Mouse (Mus musculus) adrenal gland, adult 8-10 months (tissue): ENCODE data around the gene Limk2. TPM values are rescaled to one million over a fixed set of nuclear protein-coding genes. Genes with fewer than 3 reads are reported as not detected.
A peak's percentile ranks its signal among the peaks of the same experiment; 100 is the strongest.

Experiments used
- DNase-seq: peaks from one replicate; pipeline ENCODE4 v3.0.0; 2022
- total RNA-seq, 4 experiments: library from RNA; stranded (reverse); gene quantifications; 2 replicates each; pipeline ENCODE4 v1.2.4; 2022

Limk2 gene
- total RNA-seq, 4 experiments from 2014 or later, result 19.4 to 36.8 (median 32.2) TPM

- no peak for DNase-seq
Measured at GRCm38 (mm10) chr11:3408131-3408996, 625 bp downstream of the Limk2 start.

DNA sequence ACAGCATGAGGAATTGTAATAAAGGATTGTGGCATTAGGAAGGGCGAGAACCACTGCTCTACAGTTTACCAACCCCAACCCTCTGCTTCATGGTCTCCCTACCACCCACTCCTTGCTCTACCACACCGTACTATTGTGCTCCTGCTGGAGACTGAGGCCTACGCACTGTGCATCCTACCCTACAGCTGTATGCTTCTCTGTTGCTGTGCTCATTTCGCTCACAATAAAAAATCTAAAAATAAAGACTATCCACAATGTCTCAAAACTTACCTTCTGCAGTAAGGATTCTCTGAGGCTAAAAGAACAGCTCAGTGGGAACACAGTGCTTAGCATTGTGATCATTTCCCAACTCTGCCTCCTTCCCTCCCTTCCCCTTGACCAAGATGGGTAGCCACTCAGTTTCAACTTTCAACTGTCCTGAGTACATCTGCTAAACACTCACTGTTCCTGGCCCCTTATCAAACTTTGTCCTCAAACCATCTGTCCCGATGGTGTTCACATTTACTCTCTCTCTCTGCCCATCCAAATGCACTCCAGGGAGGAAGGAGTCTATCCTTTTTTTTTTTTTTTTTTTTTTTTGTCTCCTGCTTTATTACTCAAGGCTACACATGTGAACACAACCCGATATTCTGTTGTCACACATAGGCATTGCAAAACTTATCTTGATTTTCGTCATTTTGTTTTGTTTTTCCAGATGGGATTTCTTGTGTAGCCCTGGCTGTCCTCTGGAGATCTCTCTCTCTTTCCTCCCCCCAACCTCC, 4.5 kb downstream of the Limk2 start:
- no peak for DNase-seq

GRCm38 (mm10) chr11:3403024-3403423, 6.0 kb downstream of the Limk2 start:
- no peak for DNase-seq

DNA sequence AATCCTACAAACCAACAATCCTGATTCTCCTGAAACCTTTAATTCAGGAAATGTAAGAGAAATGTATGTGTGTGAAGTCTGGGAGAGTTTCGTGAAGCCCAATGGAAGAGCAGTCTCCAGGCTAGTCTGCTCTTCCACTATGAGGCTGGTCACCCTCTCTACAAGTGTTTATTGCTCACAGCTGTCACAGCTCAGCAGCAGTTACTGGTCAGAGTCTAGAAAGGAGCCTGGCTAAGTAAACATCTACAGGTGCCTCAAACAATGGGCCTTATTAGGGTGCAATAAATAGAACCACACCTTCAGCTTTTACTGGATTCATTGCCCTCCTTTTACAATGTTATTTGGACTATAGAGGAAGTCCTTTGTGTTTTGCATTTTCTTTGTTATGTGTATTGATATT, 10.7 kb downstream of the Limk2 start:
- DNase-seq, result no peak

DNA sequence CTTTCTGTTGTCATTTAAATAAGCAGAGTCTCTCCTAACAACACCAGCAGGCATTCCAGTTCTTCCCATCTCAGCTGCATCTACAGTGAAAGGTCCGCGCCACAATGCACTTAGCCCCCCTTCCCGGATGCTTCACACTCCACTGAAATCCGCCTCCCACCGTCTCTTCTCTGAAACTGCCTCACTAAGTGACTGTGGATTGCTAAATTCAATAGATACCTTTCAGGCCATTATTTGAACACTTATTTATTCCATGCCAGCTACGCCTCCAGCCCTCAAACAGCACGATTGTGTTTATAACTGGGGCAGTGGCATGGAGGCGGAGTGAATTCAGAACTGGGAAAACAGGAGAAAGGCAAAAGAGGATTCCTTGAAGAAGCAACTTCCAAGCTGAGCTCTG, 12.4 kb downstream of the Limk2 start:
- no peak for DNase-seq

DNA sequence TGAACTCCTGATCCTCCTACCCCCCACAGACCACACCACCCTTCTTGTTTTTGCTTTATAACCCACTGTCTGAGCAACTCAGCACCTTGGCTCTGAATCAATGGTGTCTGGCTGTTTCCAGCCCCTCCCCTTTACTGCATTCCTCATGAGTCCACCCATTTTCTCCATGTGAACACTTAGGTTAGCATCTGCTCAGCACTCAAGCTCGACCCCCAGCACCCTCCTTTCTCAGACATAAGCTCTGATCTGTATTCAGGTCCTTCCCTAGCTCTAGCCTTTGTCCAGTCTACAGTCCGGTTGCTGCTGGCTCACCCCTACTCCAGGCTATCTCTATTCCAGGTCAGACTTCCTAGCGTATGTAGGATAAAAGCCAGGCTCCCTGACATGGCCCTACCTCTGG, 12.9 kb downstream of the Limk2 start:
- no peak for DNase-seq

DNA sequence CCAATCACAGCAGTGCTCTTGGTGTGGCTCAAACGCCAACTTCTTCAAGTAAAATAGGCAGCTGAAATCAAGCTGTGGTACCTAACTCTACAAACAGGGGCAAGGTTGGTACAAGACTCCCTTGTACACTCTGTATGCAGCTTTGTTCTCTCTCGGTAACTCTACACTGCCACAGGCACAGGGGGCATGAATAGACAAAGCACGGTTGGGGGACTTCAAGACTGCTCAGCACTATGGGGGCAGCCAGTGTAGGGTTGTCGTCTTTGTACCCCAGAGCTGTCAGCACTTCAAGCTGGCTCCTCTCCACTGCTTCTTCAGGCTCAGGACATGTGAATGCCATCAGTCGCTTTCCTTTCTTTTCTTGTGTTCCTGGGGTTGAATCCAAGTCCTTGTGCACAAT, 14.5 kb downstream of the Limk2 start:
- no peak for DNase-seq

GRCm38 (mm10) chr11:3392526-3392925, 16.5 kb downstream of the Limk2 start:
- no peak for DNase-seq

DNA sequence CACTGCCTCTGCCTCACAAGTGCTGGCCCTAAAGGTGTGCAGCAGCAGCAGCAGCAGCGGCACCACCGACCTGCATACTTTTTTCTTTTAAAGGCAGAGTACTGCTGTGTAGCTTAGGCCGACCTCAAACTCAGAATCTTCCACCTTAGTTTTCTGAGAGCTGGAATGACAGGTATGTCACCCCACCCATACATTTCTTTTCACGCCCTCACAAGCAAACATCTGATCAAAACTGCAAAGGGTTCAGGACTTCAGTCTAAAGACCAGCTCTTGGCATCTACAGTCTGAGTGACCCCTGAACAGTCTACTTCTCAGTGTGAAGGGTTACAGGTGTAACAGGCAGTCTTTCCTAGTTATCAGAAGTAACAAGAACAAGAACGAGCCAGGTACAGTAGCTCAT, 18.2 kb downstream of the Limk2 start:
- no peak for DNase-seq

DNA sequence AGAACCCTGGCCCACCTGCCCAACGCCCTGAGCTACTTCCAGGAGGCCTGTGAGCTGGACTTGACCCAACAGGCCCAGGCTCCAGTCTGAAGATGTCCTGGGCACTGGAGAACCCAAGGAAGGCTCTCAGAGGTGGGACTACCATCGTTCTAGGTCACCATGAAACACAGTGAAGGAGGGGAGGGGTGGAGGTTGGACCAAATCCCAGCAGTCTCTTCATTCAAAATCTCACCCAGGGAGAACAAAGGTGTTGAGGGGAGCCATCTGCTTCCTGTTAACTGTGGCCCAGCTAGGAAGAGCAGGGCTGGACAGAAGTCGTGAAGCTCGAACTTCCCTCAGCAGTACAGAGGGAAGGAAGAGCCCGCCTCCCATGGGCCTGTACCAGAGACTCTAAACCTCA, 19.0 kb downstream of the Limk2 start:
- no peak for DNase-seq

DNA sequence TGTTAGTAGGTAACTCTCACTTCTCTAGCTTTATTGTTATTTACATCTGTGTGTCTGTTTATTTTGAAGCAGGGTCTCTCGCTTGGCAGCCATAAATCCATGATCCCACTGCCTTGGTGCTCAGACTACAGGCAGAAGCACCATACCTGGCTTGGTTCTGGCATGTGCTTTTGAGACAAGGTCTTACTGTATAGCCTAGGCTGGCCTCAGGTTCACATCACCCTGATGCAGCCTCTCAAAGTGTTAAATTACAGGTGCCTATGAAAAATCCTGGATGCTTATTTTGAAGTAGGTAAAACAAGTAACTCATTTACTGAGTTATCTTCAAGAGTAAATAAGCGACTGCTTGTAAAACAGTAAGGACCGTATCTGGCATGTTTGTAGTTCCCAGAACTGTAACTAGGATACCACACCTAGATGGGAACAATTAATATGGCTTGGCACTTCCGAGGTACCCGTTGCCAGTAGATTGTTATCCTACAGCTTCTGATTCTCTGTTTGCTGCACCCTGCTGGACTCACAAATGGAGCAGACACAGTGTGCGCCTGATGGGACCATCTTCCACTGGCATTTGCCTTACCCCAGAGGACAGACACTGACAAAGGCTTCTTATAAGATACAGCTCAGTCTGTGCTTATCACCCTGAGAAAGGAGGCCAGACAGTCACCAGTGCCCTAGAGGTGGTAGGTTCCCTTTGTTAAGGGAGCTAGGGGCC, 21.4 kb downstream of the Limk2 start:
- no peak for DNase-seq

GRCm38 (mm10) chr11:3386941-3387368, 22.0 kb downstream of the Limk2 start:
- DNase-seq, result peak; percentile 75

DNA sequence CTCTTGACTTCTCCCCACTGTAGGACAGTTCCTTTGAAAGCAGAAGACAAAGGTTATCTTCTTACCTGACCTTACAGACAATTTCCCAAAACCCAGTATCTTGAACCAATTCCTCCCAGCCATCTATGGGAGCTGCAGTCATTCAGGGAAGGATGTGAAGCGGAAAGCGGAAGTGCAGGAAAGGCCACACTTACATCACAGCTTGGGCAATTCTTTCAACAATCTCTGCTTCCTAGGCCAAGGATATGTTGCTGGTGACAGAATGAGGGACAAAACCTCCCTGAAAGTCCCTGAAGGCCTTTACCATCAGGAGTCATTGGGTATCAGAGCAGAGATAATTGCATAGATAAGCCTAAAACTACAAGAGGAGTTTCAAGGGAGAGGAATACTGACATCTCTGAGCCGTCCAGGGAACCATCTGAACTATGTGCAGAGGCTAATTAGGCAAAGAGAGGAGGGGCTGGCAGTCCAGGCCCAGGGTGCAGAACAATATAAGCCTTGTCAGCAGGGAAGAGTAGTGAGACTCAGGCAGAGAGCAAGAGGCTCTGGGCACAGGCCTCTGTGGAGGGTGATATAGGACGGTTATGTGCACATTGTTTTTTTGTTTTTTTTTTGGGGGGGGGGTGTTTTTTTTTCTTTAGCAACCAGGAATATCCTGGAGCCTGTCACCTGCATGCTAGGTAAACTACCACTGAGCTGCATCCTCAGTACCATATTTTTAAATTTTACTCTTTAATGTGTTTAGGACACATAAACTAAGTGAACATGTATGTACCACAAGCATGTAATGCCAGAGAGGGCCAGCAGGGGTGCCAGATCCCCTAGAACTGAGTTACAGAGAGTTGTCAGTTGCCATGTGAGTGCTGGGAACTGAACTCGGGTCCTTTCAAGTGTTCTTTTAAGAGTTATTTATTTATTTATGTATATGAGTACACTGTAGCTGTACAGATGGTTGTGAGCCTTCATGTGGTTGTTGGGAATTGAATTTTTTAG, 26.1 kb downstream of the Limk2 start:
- DNase-seq, result peak; percentile 25

- DNase-seq, result no peak
Measured at GRCm38 (mm10) chr11:3381148-3381814, 27.7 kb downstream of the Limk2 start.

- no peak for DNase-seq
Measured at GRCm38 (mm10) chr11:3379427-3379826, 29.6 kb downstream of the Limk2 start.

DNA sequence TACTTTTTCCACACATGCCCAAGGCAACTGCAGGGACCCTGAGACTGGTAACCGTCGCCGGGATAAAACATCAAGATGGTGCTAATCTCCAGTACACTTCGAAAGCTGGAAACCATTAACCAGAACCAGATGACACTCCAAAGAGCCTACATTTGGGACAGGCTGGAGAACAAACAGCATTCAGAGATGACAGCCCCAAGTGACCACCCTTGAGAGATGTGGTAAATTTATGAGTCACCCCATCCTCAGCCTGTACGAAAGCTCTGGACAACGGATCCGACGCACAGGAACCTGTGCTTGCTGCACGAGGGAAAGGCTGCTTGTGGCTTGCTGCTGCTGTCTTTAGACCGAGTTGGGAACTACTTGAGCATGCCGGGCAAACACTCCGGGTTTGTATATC, 34.2 kb downstream of the Limk2 start:
- no peak for DNase-seq

GRCm38 (mm10) chr11:3374293-3374645, 34.7 kb downstream of the Limk2 start:
- DNase-seq, result no peak

GRCm38 (mm10) chr11:3373591-3374292, 35.2 kb downstream of the Limk2 start:
- no peak for DNase-seq

GRCm38 (mm10) chr11:3371599-3372295, 37.2 kb downstream of the Limk2 start:
- DNase-seq, result no peak
